Mouse (Mus musculus) cerebellum, postnatal 4 days (tissue): ENCODE measurements around the gene Spata1.

ENCODE experiments used
- DNase-seq, 2 experiments: peaks; one replicate each; pipeline ENCODE4 v3.0.0; 2022; ENCODE audit warnings: low spot score in 2 of 2, mixed read lengths in 1 of 2

Spata1 gene

DNA sequence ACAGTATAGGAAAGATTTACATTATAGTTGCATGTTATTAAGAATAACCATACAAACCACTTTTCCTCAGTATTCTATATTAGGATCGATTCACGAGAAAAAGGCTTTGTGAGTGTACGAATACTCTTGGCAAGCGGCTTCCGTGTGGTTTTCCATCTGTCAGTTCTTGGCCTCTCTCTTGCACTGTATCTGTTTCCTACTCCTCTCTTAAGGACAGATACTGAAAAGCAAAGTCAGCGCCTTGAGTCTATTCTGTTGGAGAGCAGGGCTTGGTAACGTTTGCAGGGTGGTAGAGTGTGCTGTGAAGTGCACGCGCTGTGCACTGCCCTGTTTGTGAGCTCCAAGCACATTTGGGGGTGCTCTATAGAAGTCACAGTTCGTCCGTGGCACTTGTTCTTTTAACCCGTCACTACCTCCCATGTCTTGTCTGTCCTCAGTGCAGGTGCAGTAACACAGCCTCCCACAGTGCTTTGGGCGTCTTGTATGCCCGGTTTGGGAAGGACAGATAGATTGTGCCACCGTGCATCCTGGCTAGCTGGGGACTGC lies 79.5 kb downstream of the Spata1 start:
- DNase-seq = no peak

DNA sequence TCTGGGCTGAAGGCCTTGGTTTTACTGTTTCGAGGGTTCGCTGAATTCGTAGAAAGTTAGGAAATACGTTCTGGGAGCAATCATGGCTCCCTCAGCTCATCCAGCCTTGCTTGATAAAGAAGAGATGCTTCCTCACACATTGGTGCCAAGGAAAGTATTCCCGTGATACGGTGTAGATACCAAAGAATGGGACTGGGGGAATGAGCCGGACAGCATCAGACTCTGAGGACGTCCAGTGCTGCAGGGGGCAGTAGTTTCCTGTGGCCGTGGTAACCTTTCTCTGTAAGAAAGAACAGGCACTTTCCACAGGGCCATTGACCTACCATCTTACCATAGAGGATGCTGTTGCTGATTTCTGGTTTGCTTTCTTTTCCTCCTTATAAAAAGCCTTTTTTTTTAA lies 80.0 kb downstream of the Spata1 start:
- no peak for DNase-seq

GRCm38 (mm10) chr3:146418901-146419300 lies 80.7 kb downstream of the Spata1 start:
- no peak for DNase-seq

- no peak for DNase-seq
Observed at GRCm38 (mm10) chr3:146417873-146418272, 81.7 kb downstream of the Spata1 start.

- no peak for DNase-seq
Observed at GRCm38 (mm10) chr3:146414555-146414954, 85.0 kb downstream of the Spata1 start.

DNA sequence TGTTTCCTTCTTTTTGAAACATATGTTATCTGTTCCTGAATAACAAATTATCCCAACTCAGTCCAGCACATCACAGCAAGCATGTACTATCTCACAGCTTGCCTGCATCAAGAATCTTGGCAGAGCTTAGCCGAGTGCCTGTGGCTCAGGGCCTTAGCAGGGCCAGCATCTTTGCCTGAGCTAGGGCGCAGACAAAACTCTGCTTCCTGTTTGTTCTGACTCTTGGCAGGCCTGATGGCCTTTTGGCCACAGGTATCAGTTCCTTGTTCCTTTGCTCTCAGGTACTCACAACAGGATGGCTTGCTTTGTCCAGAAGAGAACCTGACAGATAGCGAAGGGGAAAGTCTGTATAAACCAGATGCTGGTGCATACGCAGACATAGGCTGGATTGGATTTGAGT lies 85.6 kb downstream of the Spata1 start:
- DNase-seq = no peak

DNA sequence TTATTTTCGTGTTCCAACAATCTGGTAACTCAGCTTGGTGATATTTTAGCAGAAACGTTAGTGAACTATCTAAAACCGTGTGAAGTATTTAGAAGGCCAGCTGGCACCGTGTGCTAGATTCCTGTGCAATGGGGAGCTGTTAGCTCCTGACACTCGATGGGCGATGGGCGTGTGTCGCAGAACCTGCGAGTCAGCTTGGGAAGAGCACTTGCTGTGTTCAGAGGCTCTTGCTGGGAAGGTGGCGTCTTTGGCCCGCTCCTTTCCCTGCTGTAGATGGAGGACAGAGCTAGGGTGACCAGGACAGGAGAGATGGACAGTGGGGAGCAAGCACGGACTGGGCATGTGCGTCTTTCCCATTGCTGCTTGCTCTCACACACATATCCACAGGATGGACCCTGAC lies 86.5 kb downstream of the Spata1 start:
- no peak for DNase-seq

DNA sequence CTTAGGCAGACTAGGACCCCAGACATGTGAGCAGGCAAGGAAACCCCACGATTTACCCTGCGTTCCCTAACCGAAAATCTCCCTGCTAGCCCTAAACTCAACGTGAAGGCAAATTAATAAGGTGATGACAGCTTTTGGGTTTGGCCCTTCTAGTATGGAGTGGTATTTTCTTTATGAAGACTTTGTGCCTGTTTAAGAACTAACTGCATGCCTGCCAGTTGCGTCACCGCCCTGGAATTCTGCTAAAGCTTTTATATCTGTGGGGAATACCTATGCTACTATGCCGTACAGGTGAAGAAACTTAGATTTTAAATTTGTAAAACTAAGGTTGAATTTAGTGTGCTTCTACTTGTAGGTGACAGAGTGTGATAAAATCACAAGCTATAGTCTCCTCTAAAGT lies 87.1 kb downstream of the Spata1 start:
- no peak for DNase-seq

- DNase-seq = no peak
Observed at GRCm38 (mm10) chr3:146412008-146412407, 87.5 kb downstream of the Spata1 start.

DNA sequence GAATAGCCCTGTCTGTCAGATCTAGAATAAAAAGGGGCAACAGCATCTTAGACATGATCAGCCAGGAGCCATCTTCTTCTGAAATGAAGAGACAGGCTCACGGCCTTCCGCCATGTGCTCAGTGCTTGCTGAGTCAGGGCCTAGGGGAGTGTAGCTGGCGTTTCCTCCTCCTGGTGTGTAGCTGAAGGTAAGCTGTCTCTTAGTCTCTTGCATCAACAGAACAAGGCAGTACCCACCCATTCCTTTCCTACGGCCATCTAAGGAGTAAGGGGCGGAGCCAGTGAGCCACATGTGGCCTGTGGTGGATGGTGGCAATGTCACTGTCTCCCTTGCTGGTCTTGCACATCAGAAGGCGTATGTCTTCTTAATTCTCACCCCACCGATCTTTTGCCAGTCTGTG lies 89.4 kb downstream of the Spata1 start:
- no peak for DNase-seq
